Mouse (Mus musculus) ES-Bruce4 (cell line): ENCODE measurements around the gene Grk6. TPM values are rescaled to one million over a fixed set of nuclear protein-coding genes. Genes with fewer than 3 reads are reported as not detected.
A peak's percentile ranks its signal among the peaks of the same experiment; 100 is the strongest.

Source experiments
- H3K27ac ChIP-seq: 2 replicates; pipeline ENCODE4 v1.5.1; 2012; ENCODE audit warnings: low read length, inconsistent platforms; ENCODE audit not compliant: insufficient read depth
- H3K27me3 ChIP-seq: 2 replicates; pipeline ENCODE4 v1.6.1; 2012; ENCODE audit warnings: mild to moderate bottlenecking, low read length, inconsistent platforms; ENCODE audit not compliant: control insufficient read depth, poor library complexity, insufficient read depth, severe bottlenecking
- H3K36me3 ChIP-seq: 2 replicates; pipeline ENCODE4 v1.6.1; 2012; ENCODE audit warnings: inconsistent platforms, mild to moderate bottlenecking, low read length, moderate library complexity; ENCODE audit not compliant: control insufficient read depth, poor library complexity, insufficient read depth, severe bottlenecking
- H3K4me1 ChIP-seq: one replicate; pipeline ENCODE4 v1.8.1; 2011; ENCODE audit warnings: low read length; ENCODE audit not compliant: control insufficient read depth, insufficient read depth
- H3K4me3 ChIP-seq: 2 replicates; pipeline ENCODE4 v1.5.1; 2011; ENCODE audit warnings: low read depth, mild to moderate bottlenecking, low read length
- H3K9ac ChIP-seq: 2 replicates; pipeline ENCODE4 v1.6.1; 2012; ENCODE audit warnings: low read depth, mild to moderate bottlenecking, inconsistent platforms; ENCODE audit not compliant: poor library complexity, severe bottlenecking
- H3K9me3 ChIP-seq: replicated peaks from 2 replicates; pipeline ENCODE4 v1.6.1; 2012; ENCODE audit warnings: mild to moderate bottlenecking, low read length, inconsistent platforms; ENCODE audit not compliant: control insufficient read depth, poor library complexity, insufficient read depth, severe bottlenecking
- CTCF ChIP-seq: IDR thresholded peaks from one replicate; pipeline ENCODE4 v1.8.1; 2011; ENCODE audit warnings: low read depth, low read length
- EP300 ChIP-seq: IDR thresholded peaks from 2 replicates; pipeline ENCODE4 v1.6.1; 2011; ENCODE audit warnings: low read depth, low read length; ENCODE audit not compliant: insufficient read depth
- POLR2A ChIP-seq: IDR thresholded peaks from one replicate; pipeline ENCODE4 v1.8.1; 2011; ENCODE audit warnings: low read length; ENCODE audit not compliant: insufficient read depth
- polyA plus RNA-seq: library from polyadenylated mRNA; stranded (reverse); fragments of >200 nt; gene quantifications from 2 replicates; pipeline ENCODE4 v1.2.4, GENCODE M21; 2011; ENCODE audit warnings: low read depth; ENCODE audit not compliant: missing spikeins, insufficient read depth, insufficient read length

Grk6 gene
- polyA plus RNA-seq, 1 experiment, result 58.2 TPM

- H3K9ac ChIP-seq, result no peak overlapping the region
- H3K36me3 ChIP-seq, result peaks cover 39% of the 10 kb centered on the region
- H3K27ac ChIP-seq, result peak overlapping the region; percentile 4; the same call in 1 of the 2 replicates
- H3K4me3 ChIP-seq, result no peak overlapping the region
- H3K9me3 ChIP-seq, result no peaks in the 10 kb centered on the region
- H3K4me1 ChIP-seq, result peaks cover 12% of the 10 kb centered on the region
- H3K27me3 ChIP-seq, result no peaks in the 10 kb centered on the region
- no peak for TF ChIP-seq EP300
- no peak for TF ChIP-seq CTCF
- TF ChIP-seq POLR2A, result no peak
These were observed 6.4 kb downstream of the Grk6 start for GRCm38 (mm10) chr13:55451296-55451695.

- Histone ChIP-seq H3K4me3 (no peak overlapping the region), H3K27ac (peak overlapping the region; percentile 8; the same call in 1 of the 2 replicates), H3K9ac (no peak overlapping the region), H3K36me3 (peaks cover 45% of the 10 kb centered on the region), H3K4me1 (peaks cover 8% of the 10 kb centered on the region), H3K27me3 (no peaks in the 10 kb centered on the region), H3K9me3 (no peaks in the 10 kb centered on the region)
- no peak for TF ChIP-seq EP300
- no peak for TF ChIP-seq CTCF
- no peak for TF ChIP-seq POLR2A
These were observed 7.1 kb downstream of the Grk6 start for GRCm38 (mm10) chr13:55451785-55452549.

- Histone ChIP-seq H3K27ac (no peak overlapping the region), H3K4me1 (no peaks in the 10 kb centered on the region), H3K27me3 (no peaks in the 10 kb centered on the region), H3K9ac (no peak overlapping the region), H3K4me3 (no peak overlapping the region), H3K9me3 (no peaks in the 10 kb centered on the region), H3K36me3 (peaks cover 20% of the 10 kb centered on the region)
- TF ChIP-seq POLR2A, result no peak
- TF ChIP-seq CTCF, result no peak
- no peak for TF ChIP-seq EP300
These were observed 18.1 kb downstream of the Grk6 start for GRCm38 (mm10) chr13:55462965-55463364.

GRCm38 (mm10) chr13:55463399-55464026 is 18.6 kb downstream of the Grk6 start:
- no peaks in the 10 kb centered on the region for H3K4me1 ChIP-seq
- no peaks in the 10 kb centered on the region for H3K27me3 ChIP-seq
- no peak overlapping the region for H3K27ac ChIP-seq
- H3K9me3 ChIP-seq, result no peaks in the 10 kb centered on the region
- H3K4me3 ChIP-seq, result peak overlapping the region; percentile 72
- H3K36me3 ChIP-seq, result peaks cover 15% of the 10 kb centered on the region
- TF ChIP-seq POLR2A (no peak), CTCF (no peak), EP300 (no peak)
- peak overlapping the region; percentile 75 for H3K9ac ChIP-seq

DNA sequence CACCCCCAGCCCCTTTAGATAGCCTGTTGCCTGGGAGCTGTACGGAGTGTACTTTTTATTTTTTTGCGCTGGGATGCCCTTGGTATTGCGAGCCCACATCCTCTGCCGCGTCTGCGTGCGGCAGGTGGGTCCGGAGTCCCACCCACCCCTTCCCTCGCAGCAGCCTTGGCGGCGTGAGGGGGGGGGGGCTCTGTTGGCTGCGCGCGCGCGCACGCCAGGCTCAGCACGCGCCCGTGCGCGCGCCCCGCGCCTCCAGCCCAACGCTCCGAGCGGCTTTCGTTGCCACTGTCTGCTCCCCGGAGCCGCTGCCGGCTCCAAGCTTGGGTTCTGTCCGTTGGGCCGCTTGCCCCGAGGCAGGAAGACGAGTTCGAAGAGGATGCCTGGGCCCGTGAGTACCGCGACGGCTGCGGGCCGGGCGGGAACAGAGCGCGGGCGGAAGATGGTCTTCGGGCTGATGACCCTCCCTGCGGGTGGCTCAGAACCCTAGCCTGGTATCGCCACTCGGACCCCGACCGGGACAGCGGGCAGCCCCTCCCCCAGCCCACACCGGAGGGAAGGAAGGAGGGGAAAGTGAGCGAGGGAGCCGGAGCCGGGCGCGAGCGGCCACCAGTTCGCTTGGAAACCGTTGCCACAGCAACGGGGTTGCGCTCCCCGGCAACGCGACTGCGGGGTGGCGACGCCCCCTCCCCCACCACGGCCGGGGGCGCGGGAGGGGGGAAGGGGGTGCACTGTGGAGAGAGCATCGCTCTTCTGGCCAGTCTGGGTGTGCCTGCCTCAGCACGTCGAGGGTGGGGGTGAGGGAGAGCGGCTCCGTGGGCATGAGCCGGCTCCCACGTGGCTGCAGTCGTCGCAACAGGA is 19.4 kb downstream of the Grk6 start, which contains the start of gene Prr7:
Prr7 (plus strand) TSS at position 241 of the 858 bp plus-strand sequence.
- Histone ChIP-seq H3K36me3 (peaks cover 8% of the 10 kb centered on the region), H3K4me3 (peak within 1 kb of the TSS; percentile 72), H3K27me3 (no peaks in the 10 kb centered on the region), H3K27ac (no peak within 1 kb of the TSS), H3K9ac (peak within 1 kb of the TSS; percentile 75), H3K9me3 (no peaks in the 10 kb centered on the region), H3K4me1 (no peaks in the 10 kb centered on the region)
- TF ChIP-seq CTCF (no peak), POLR2A (no peak), EP300 (no peak)
